10 mouse cellular contexts compared by ENCODE assay signal in the genomic region with DNA sequence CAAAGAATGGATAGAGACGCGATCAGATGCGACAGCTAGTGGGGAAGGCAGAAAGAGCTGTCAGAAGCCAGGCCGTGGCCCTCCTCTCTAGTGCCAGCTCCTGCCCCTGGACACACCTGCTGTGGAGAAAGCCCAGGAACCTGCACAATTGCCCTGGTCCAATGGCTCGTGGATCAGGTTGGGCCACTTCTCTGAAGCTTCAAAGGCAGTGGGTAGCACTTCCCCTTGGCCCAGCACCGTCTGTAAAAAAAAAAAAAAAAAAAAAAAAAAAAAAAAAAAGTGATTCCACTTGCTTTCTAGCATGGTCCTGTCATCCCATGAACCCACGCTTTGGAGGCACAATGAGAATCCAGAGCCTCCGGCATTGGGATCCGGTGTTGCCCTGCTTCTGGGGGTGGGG. TPM values are rescaled to one million over a fixed set of nuclear protein-coding genes. Genes with fewer than 3 reads are reported as not detected.
DNase-seq lines count a peak whose midpoint lies in the region; ATAC-seq and TF ChIP-seq lines count a peak whose summit lies in the region.
"Had no signal": no experiment of that assay in that cellular context is flagged by ENCODE, and none has a peak within 500 bp of the region (broad histone marks: within the 10 kb centered on the region; RNA-seq: fewer than 3 reads in every experiment).

No protein-coding gene starts in this region.

- DNase-seq in liver, adult 2 months (ENCODE audit: extremely low read depth, low read depth, low spot score): no peak
- no peak for DNase-seq in liver
- DNase-seq in lung, adult 2 months: no peak
- no peak for DNase-seq in Muller cell, postnatal 12 days (ENCODE audit: inconsistent ontology term)
- no peak for DNase-seq in gastrocnemius, adult 8-10 months (ENCODE audit: low spot score in 2 of 2)

- no peaks in the 10 kb centered on the region for H3K27me3 ChIP-seq in liver, adult 2 months (ENCODE audit: control insufficient read depth, insufficient read depth, low read length)
- H3K27me3 ChIP-seq in hindbrain, embryonic 13.5 days: peaks cover 60% of the 10 kb centered on the region
- H3K27me3 ChIP-seq in stomach, embryonic 16.5 days (ENCODE audit: control insufficient read depth, insufficient read depth, low read length): no peaks in the 10 kb centered on the region

- peak overlapping the region; percentile 60 for H3K27ac ChIP-seq in liver, adult 2 months (replicated peaks; ENCODE audit: insufficient read depth, low read depth, low read length)
- H3K27ac ChIP-seq in hindbrain, embryonic 13.5 days: no peak overlapping the region
- peak overlapping the region; percentile 85 for H3K27ac ChIP-seq in stomach, embryonic 16.5 days (ENCODE audit: low read length)
- H3K27ac ChIP-seq: macrophage had no signal

- peaks cover 11% of the 10 kb centered on the region; the same call in 1 of the 2 replicates for H3K4me1 ChIP-seq in liver, adult 2 months (ENCODE audit: control insufficient read depth, insufficient read depth, low read length)
- H3K4me1 ChIP-seq in hindbrain, embryonic 13.5 days (replicated peaks): peaks cover 29% of the 10 kb centered on the region
- H3K4me1 ChIP-seq in lung, adult 2 months (ENCODE audit: control insufficient read depth, insufficient read depth, low read length): peaks cover 39% of the 10 kb centered on the region
- H3K4me1 ChIP-seq in stomach, embryonic 16.5 days (ENCODE audit: control insufficient read depth, insufficient read depth, low read length): peaks cover 62% of the 10 kb centered on the region

- H3K9me3 ChIP-seq in hindbrain, embryonic 13.5 days: no peaks in the 10 kb centered on the region
- H3K9me3 ChIP-seq in stomach, embryonic 16.5 days (replicated peaks; ENCODE audit: control insufficient read depth, low read length): no peaks in the 10 kb centered on the region

- H3K4me2 ChIP-seq in hindbrain, embryonic 13.5 days: peak overlapping the region; percentile 30; the same call in 1 of the 2 replicates
- peak overlapping the region; percentile 40 for H3K4me2 ChIP-seq in stomach, embryonic 16.5 days (ENCODE audit: low read depth, low read length)

- H3K36me3 ChIP-seq in liver, adult 2 months (ENCODE audit: control insufficient read depth, insufficient read depth, low read length): no peaks in the 10 kb centered on the region
- H3K36me3 ChIP-seq in hindbrain, embryonic 13.5 days: no peaks in the 10 kb centered on the region
- H3K36me3 ChIP-seq in stomach, embryonic 16.5 days (ENCODE audit: control insufficient read depth, insufficient read depth, low read length): no peaks in the 10 kb centered on the region

- no peak overlapping the region for H3K4me3 ChIP-seq in liver, adult 2 months (ENCODE audit: insufficient read depth, low read depth, low read length)
- H3K4me3 ChIP-seq in hindbrain, embryonic 13.5 days: no peak overlapping the region
- peak overlapping the region; percentile 18 for H3K4me3 ChIP-seq in lung, adult 2 months (replicated peaks; ENCODE audit: extremely low read depth, low read depth, low read length)
- no peak overlapping the region for H3K4me3 ChIP-seq in stomach, embryonic 16.5 days (replicated peaks; ENCODE audit: low read length)

- no peak for TF ChIP-seq POLR2A in liver, adult 2 months (IDR thresholded peaks at IDR 0.05; ENCODE audit: extremely low read depth, insufficient read depth, low read length)
- TF ChIP-seq POLR2A in lung, adult 2 months (IDR thresholded peaks at IDR 0.05; ENCODE audit: borderline replicate concordance, extremely low read depth, low read depth, low read length): peak; percentile 15; the same call in 1 of the 2 replicates

- no peak for ATAC-seq in hindbrain, embryonic 13.5 days (ENCODE audit: low FRiP score)
- ATAC-seq in stomach, embryonic 16.5 days (ENCODE audit: insufficient read depth, low FRiP score): no peak
- ATAC-seq in inflammation-experienced regulatory T-cells, adult 6 months: no peak

- H3K9ac ChIP-seq in liver, adult 2 months (ENCODE audit: low read depth, low read length): no peak overlapping the region
- no peak overlapping the region for H3K9ac ChIP-seq in hindbrain, embryonic 13.5 days
- H3K9ac ChIP-seq in stomach, embryonic 16.5 days (ENCODE audit: low read length): peak overlapping the region; percentile 49; the same call in 1 of the 2 replicates

- WGBS in liver, adult 2 months: 42% methylated on average over 9 of the region's 9 CpGs
- 56% methylated on average over 9 of the region's 9 CpGs for WGBS in hindbrain, embryonic 13.5 days
- 26% methylated on average over 9 of the region's 9 CpGs for WGBS in lung, adult 2 months
- WGBS in stomach, embryonic 16.5 days: 28% methylated on average over 9 of the region's 9 CpGs

- no peak for TF ChIP-seq CTCF in liver, adult 2 months (IDR thresholded peaks at IDR 0.05; ENCODE audit: low read depth, low read length)
- no peak for TF ChIP-seq CTCF in lung, adult 2 months (IDR thresholded peaks at IDR 0.05; ENCODE audit: insufficient read depth, low read length)

- H3K79me2 ChIP-seq in liver, adult 2 months (ENCODE audit: control insufficient read depth, insufficient read depth, low read length): no peaks in the 10 kb centered on the region

RNA-seq across cellular contexts. Expression of a gene that starts 7.1 kb away (rescaled TPM):
- total RNA-seq in liver, adult 2 months (2014; rRNA removed): 13.3 and 21.4 TPM in 2 replicates
- 30.5 and 35.3 TPM in 2 replicates for polyA plus RNA-seq in liver, adult 2 months (2012; rRNA removed)
- polyA plus RNA-seq in hindbrain, embryonic 13.5 days (2015; fragmentation: Nextera tagmentation; extraction: Ambion mirVana): 7.5 and 7.6 TPM in 2 replicates
- polyA plus RNA-seq in lung, adult 2 months (2012; rRNA removed): 134 and 222 TPM in 2 replicates
- 62.7 and 77.6 TPM in 2 replicates for polyA plus RNA-seq in stomach, embryonic 16.5 days (2015; fragmentation: Nextera tagmentation; extraction: Ambion mirVana)
- polyA plus RNA-seq in inflammation-experienced regulatory T-cells, adult 6 months (2017; shearing (Covaris generic)): not detected
- total RNA-seq in gastrocnemius, adult 8-10 months (2022): 10 to 100 TPM; 10.2 to 25.2 (median 13.1) TPM
- polyA plus RNA-seq: macrophage had no signal

RNA-seq across cellular contexts. Expression of a gene that starts 28.7 kb away (rescaled TPM):
- not detected in 2 replicates for total RNA-seq in liver, adult 2 months (2014; rRNA removed)
- 0.04 TPM in 1 of 2 replicates, not detected in the other for polyA plus RNA-seq in liver, adult 2 months (2012; rRNA removed)
- polyA plus RNA-seq in hindbrain, embryonic 13.5 days (2015; fragmentation: Nextera tagmentation; extraction: Ambion mirVana): 0.60 and 1.0 TPM in 2 replicates
- 0.19 and 0.66 TPM in 2 replicates for polyA plus RNA-seq in lung, adult 2 months (2012; rRNA removed)
- 0.29 and 0.49 TPM in 2 replicates for polyA plus RNA-seq in stomach, embryonic 16.5 days (2015; fragmentation: Nextera tagmentation; extraction: Ambion mirVana)
- polyA plus RNA-seq in inflammation-experienced regulatory T-cells, adult 6 months (2017; shearing (Covaris generic)): not detected
- under 1 TPM in 1 of 4 experiments, not detected in 3; 0.22 TPM for total RNA-seq in gastrocnemius, adult 8-10 months (2022)
- polyA plus RNA-seq: macrophage had no signal

RNA-seq across cellular contexts. Expression of a gene that starts 54.4 kb away (rescaled TPM):
- total RNA-seq in liver, adult 2 months (2014; rRNA removed): not detected in 2 replicates
- polyA plus RNA-seq in liver, adult 2 months (2012; rRNA removed): not detected in 2 replicates
- 0.67 and 1.4 TPM in 2 replicates for polyA plus RNA-seq in hindbrain, embryonic 13.5 days (2015; fragmentation: Nextera tagmentation; extraction: Ambion mirVana)
- not detected in 2 replicates for polyA plus RNA-seq in lung, adult 2 months (2012; rRNA removed)
- polyA plus RNA-seq in stomach, embryonic 16.5 days (2015; fragmentation: Nextera tagmentation; extraction: Ambion mirVana): not detected in 2 replicates
- not detected for polyA plus RNA-seq in inflammation-experienced regulatory T-cells, adult 6 months (2017; shearing (Covaris generic))
- total RNA-seq in gastrocnemius, adult 8-10 months (2022): not detected
- polyA plus RNA-seq: macrophage; testis, adult 2 months had no signal
